Comparison of ENCODE assay signal across 27 mouse cellular contexts in genomic region chr15:83478096-83478495, GRCm38 (mm10). TPM values are rescaled to one million over a fixed set of nuclear protein-coding genes. Genes with fewer than 3 reads are reported as not detected.
DNase-seq lines count a peak whose midpoint lies in the region; ATAC-seq and TF ChIP-seq lines count a peak whose summit lies in the region.
"Had no signal": no experiment of that assay in that cellular context is flagged by ENCODE, and none has a peak within 500 bp of the region (broad histone marks: within the 10 kb centered on the region; RNA-seq: fewer than 3 reads in every experiment).

No protein-coding gene starts in this region.

- H3K4me3 ChIP-seq in kidney, adult 2 months (ENCODE audit: insufficient read depth, low read depth, low read length): no peak overlapping the region
- no peak overlapping the region for H3K4me3 ChIP-seq in kidney, postnatal 0 days (replicated peaks; ENCODE audit: low read depth, low read length)
- H3K4me3 ChIP-seq in MEL (ENCODE audit: control insufficient read depth in 1 of 2, insufficient read depth in 1 of 2, low read depth in 2 of 2, low read length in 2 of 2) (no peak overlapping the region), myocyte (no peak overlapping the region)
- H3K4me3 ChIP-seq: embryonic facial prominence, embryonic 13.5 days; embryonic facial prominence, embryonic 15.5 days; erythroblast, embryonic 14.5 days; forebrain, embryonic 10.5 days; forebrain, embryonic 12.5 days had no signal

- TF ChIP-seq RAD21 in MEL (IDR thresholded peaks at IDR 0.05; ENCODE audit: low read depth, low read length): no peak

- H3K36me3 ChIP-seq in kidney, adult 2 months (ENCODE audit: control insufficient read depth, insufficient read depth, low read length): no peaks in the 10 kb centered on the region
- no peaks in the 10 kb centered on the region for H3K36me3 ChIP-seq in kidney, postnatal 0 days (ENCODE audit: insufficient read depth, low read length)
- H3K36me3 ChIP-seq in MEL (ENCODE audit: control insufficient read depth in 1 of 2, insufficient read depth in 2 of 2, low read length in 2 of 2): peaks cover 0 to 7% of the 10 kb centered on the region in 2 experiments; a peak in 2 of 4 replicates
- no peaks in the 10 kb centered on the region for H3K36me3 ChIP-seq in myocyte (ENCODE audit: control insufficient read depth, insufficient read depth)
- H3K36me3 ChIP-seq: embryonic facial prominence, embryonic 13.5 days; embryonic facial prominence, embryonic 15.5 days; forebrain, embryonic 10.5 days; forebrain, embryonic 12.5 days had no signal

- H3K9ac ChIP-seq in kidney, postnatal 0 days (ENCODE audit: low read depth, low read length): no peak overlapping the region
- H3K9ac ChIP-seq in MEL (ENCODE audit: control insufficient read depth, low read depth, low read length, poor library complexity, severe bottlenecking): no peak overlapping the region
- H3K9ac ChIP-seq: embryonic facial prominence, embryonic 13.5 days; embryonic facial prominence, embryonic 15.5 days; forebrain, embryonic 12.5 days had no signal

- ATAC-seq in kidney, postnatal 0 days (replicated peaks; ENCODE audit: low FRiP score, low read depth): 0 out of 2 replicates have a peak, but pooled peaks have one; percentile 45
- ATAC-seq: activated CD4-positive, CD25-positive, alpha-beta regulatory T cell, adult 4 months; forebrain, embryonic 14.5 days; forebrain, embryonic 16.5 days; Patski had no signal

- H3K9me3 ChIP-seq in kidney, postnatal 0 days (replicated peaks; ENCODE audit: low read length): no peaks in the 10 kb centered on the region
- H3K9me3 ChIP-seq in MEL (replicated peaks; ENCODE audit: insufficient read depth, low read length): no peaks in the 10 kb centered on the region
- H3K9me3 ChIP-seq: embryonic facial prominence, embryonic 13.5 days; embryonic facial prominence, embryonic 15.5 days; forebrain, embryonic 10.5 days; forebrain, embryonic 12.5 days had no signal

- no peak overlapping the region for H3K4me2 ChIP-seq in kidney, postnatal 0 days (ENCODE audit: low read length)
- peak overlapping the region; percentile 53 for H3K4me2 ChIP-seq in myocyte (ENCODE audit: low read depth)
- H3K4me2 ChIP-seq: embryonic facial prominence, embryonic 13.5 days; embryonic facial prominence, embryonic 15.5 days; forebrain, embryonic 12.5 days had no signal

- no peak for TF ChIP-seq CTCF in kidney, adult 2 months (conservative IDR thresholded peaks at IDR 0.05; ENCODE audit: insufficient read depth, insufficient read length, low read depth, low read length)
- TF ChIP-seq CTCF in kidney, postnatal 0 days (IDR thresholded peaks at IDR 0.05; ENCODE audit: low read depth): no peak
- no peak for TF ChIP-seq CTCF in MEL (IDR thresholded peaks at IDR 0.05 in 2 of 3, conservative IDR thresholded peaks at IDR 0.05 in 1 of 3; ENCODE audit: control insufficient read depth in 1 of 3, insufficient read depth in 1 of 3, low read depth in 2 of 3, low read length in 3 of 3, poor library complexity in 1 of 3, severe bottlenecking in 1 of 3)

- TF ChIP-seq POLR2A in kidney, adult 2 months (IDR thresholded peaks at IDR 0.05; ENCODE audit: low read depth, low read length): no peak
- TF ChIP-seq POLR2A in MEL (IDR thresholded peaks at IDR 0.05; ENCODE audit: control insufficient read depth in 1 of 2, insufficient read depth in 1 of 2, low read depth in 1 of 2, low read length in 2 of 2, poor library complexity in 1 of 2): no peak
- TF ChIP-seq POLR2A in myocyte (IDR thresholded peaks at IDR 0.05; ENCODE audit: insufficient read length, low read depth): no peak

- DNase-seq in kidney, adult 2 months: peak; percentile 66
- no peak for DNase-seq in kidney, postnatal 4 days
- no peak for DNase-seq in kidney, postnatal 0 days (ENCODE audit: low spot score)
- DNase-seq in kidney, adult 8-10 months: no peak
- no peak for DNase-seq in MEL (ENCODE audit: low read depth, low spot score)
- DNase-seq in gastrocnemius, postnatal 10 days: no peak
- no peak for DNase-seq in ovary, postnatal 14 days (ENCODE audit: low spot score)
- DNase-seq: adrenal gland, adult 8-10 months; adrenal gland, postnatal 14 days; adrenal gland, postnatal 36 days; cerebellum, adult 11-12 months; cerebellum, adult 2 months; cerebellum, adult 9-10 months; cerebellum, postnatal 10 days; cerebellum, postnatal 25 days; embryo, embryonic 11 days had no signal

- WGBS in kidney, adult 2 months: 69% methylated on average over 3 of the region's 3 CpGs
- WGBS in kidney, postnatal 0 days: 64% methylated on average over 3 of the region's 3 CpGs

- no peak overlapping the region for H3ac ChIP-seq in myocyte (ENCODE audit: control insufficient read depth, insufficient read length)

- H3K79me2 ChIP-seq in MEL (ENCODE audit: control insufficient read depth, insufficient read depth, low read length, poor library complexity): no peaks in the 10 kb centered on the region
- H3K79me2 ChIP-seq in myocyte (ENCODE audit: control insufficient read depth, insufficient read depth): no peaks in the 10 kb centered on the region

- no peaks in the 10 kb centered on the region; the same call in 1 of the 2 replicates for H3K4me1 ChIP-seq in kidney, adult 2 months (ENCODE audit: control insufficient read depth, insufficient read depth, low read length)
- no peaks in the 10 kb centered on the region for H3K4me1 ChIP-seq in kidney, postnatal 0 days (replicated peaks; ENCODE audit: insufficient read depth, low read length)
- H3K4me1 ChIP-seq in MEL (ENCODE audit: control insufficient read depth in 1 of 2, insufficient read depth in 2 of 2, low read length in 2 of 2): peaks cover 14 to 34% of the 10 kb centered on the region in 2 experiments
- H3K4me1 ChIP-seq: forebrain, embryonic 12.5 days had no signal

- no peaks in the 10 kb centered on the region for H3K27me3 ChIP-seq in kidney, adult 2 months (replicated peaks; ENCODE audit: control insufficient read depth, insufficient read depth, low read length)
- no peaks in the 10 kb centered on the region for H3K27me3 ChIP-seq in kidney, postnatal 0 days (ENCODE audit: insufficient read depth, low read length)
- H3K27me3 ChIP-seq in MEL (ENCODE audit: control insufficient read depth in 1 of 2, insufficient read depth in 2 of 2, low read length in 2 of 2) (no peaks in the 10 kb centered on the region), myocyte (ENCODE audit: control insufficient read depth, insufficient read depth, insufficient read length) (no peaks in the 10 kb centered on the region)
- H3K27me3 ChIP-seq: embryonic facial prominence, embryonic 13.5 days; embryonic facial prominence, embryonic 15.5 days; forebrain, embryonic 12.5 days; Patski had no signal

- no peak for TF ChIP-seq EP300 in MEL (IDR thresholded peaks at IDR 0.05; ENCODE audit: low read depth in 1 of 2, low read length in 2 of 2)

- H3K27ac ChIP-seq in kidney, adult 2 months (ENCODE audit: insufficient read depth, low read depth, low read length): no peak overlapping the region
- H3K27ac ChIP-seq in kidney, postnatal 0 days: no peak overlapping the region
- no peak overlapping the region for H3K27ac ChIP-seq in MEL (ENCODE audit: control insufficient read depth, low read depth, low read length)
- H3K27ac ChIP-seq: embryonic facial prominence, embryonic 13.5 days; embryonic facial prominence, embryonic 15.5 days; forebrain, embryonic 10.5 days; forebrain, embryonic 12.5 days had no signal

TF ChIP-seq in MEL, 35 proteins besides CTCF, POLR2A, EP300 and RAD21:
- TF ChIP-seq SMC3 (IDR thresholded peaks at IDR 0.05; ENCODE audit: low read depth, low read length): peak; percentile 13; the same call in 1 of the 2 replicates
- TF ChIP-seq MAX (IDR thresholded peaks at IDR 0.05; ENCODE audit: low read length): no peak

TF ChIP-seq in myocyte, 11 proteins besides CTCF, POLR2A, EP300 and RAD21 (continues in another document):
- TF ChIP-seq TCF12 (IDR thresholded peaks at IDR 0.05; ENCODE audit: insufficient read depth, poor library complexity, severe bottlenecking) (no peak), MYOD1 (IDR thresholded peaks at IDR 0.05; ENCODE audit: control insufficient read depth in 1 of 3, insufficient read length in 2 of 3, low read depth in 2 of 3) (no peak), MYOG (IDR thresholded peaks at IDR 0.05; ENCODE audit: control insufficient read depth in 1 of 3, insufficient read depth in 1 of 3, insufficient read length in 2 of 3, low read depth in 2 of 3) (no peak), POLR2AphosphoS2 (IDR thresholded peaks at IDR 0.05; ENCODE audit: insufficient read length, low read depth) (no peak), SRF (IDR thresholded peaks at IDR 0.05; ENCODE audit: control insufficient read depth, insufficient read length, low read depth) (no peak), CEBPB (IDR thresholded peaks at IDR 0.05; ENCODE audit: insufficient read depth, poor library complexity, severe bottlenecking) (no peak), TCF3 (IDR thresholded peaks at IDR 0.05; ENCODE audit: insufficient read length, low read depth) (no peak), MAX (IDR thresholded peaks at IDR 0.05; ENCODE audit: low read depth) (no peak), E2F4 (IDR thresholded peaks at IDR 0.05; ENCODE audit: insufficient read depth) (no peak), USF1 (IDR thresholded peaks at IDR 0.05; ENCODE audit: low read depth) (no peak)

RNA-seq across cellular contexts. Expression of gene Pacsin2, which starts 13.7 kb away (rescaled TPM):
- polyA plus RNA-seq in kidney, adult 2 months (2012; rRNA removed): 116 and 126 TPM in 2 replicates
- 61.3 and 68.5 TPM in 2 replicates for polyA plus RNA-seq in kidney, postnatal 0 days (2015; fragmentation: Nextera tagmentation; extraction: Ambion mirVana)
- total RNA-seq in MEL (2012; rRNA removed): 58.7 and 64.7 TPM in 2 replicates
- polyA plus RNA-seq in MEL (2012; ENCODE audit: insufficient read depth in 1 of 2, insufficient read length in 2 of 2, low read depth in 1 of 2, low replicate concordance in 2 of 2, missing spikeins in 1 of 2): 100 to 1,000 TPM; 103 to 425 TPM
- 122 TPM for polyA plus RNA-seq in myocyte (2012; fragmentation: generic; extraction: Trizol)
- 10 to 100 TPM; 42.8 to 44.4 TPM for total RNA-seq in gastrocnemius, postnatal 10 days (2021)

RNA-seq across cellular contexts. Expression of gene Ttll1, which starts 32.6 kb away (rescaled TPM):
- polyA plus RNA-seq in kidney, adult 2 months (2012; rRNA removed): 10.3 and 11.1 TPM in 2 replicates
- polyA plus RNA-seq in kidney, postnatal 0 days (2015; fragmentation: Nextera tagmentation; extraction: Ambion mirVana): 16.6 and 19.0 TPM in 2 replicates
- total RNA-seq in MEL (2012; rRNA removed): 3.4 and 4.4 TPM in 2 replicates
- polyA plus RNA-seq in MEL (2012; ENCODE audit: insufficient read depth in 1 of 2, insufficient read length in 2 of 2, low read depth in 1 of 2, low replicate concordance in 2 of 2, missing spikeins in 1 of 2) (10 to 100 TPM in 1 of 2 experiments, not detected in 1; 14.1 TPM), myocyte (2012; fragmentation: generic; extraction: Trizol) (47.7 TPM)
- total RNA-seq in gastrocnemius, postnatal 10 days (2021): 1 to 10 TPM; 5.2 to 6.3 TPM

RNA-seq across cellular contexts. Expression of gene Bik, which starts 48.6 kb away (rescaled TPM):
- polyA plus RNA-seq in kidney, adult 2 months (2012; rRNA removed): 18.9 and 20.8 TPM in 2 replicates
- polyA plus RNA-seq in kidney, postnatal 0 days (2015; fragmentation: Nextera tagmentation; extraction: Ambion mirVana): 14.1 and 16.1 TPM in 2 replicates
- total RNA-seq in MEL (2012; rRNA removed): 5.1 and 7.6 TPM in 2 replicates
- polyA plus RNA-seq in MEL (2012; ENCODE audit: insufficient read depth in 1 of 2, insufficient read length in 2 of 2, low read depth in 1 of 2, low replicate concordance in 2 of 2, missing spikeins in 1 of 2) (10 to 100 TPM in 1 of 2 experiments, not detected in 1; 10.2 TPM), myocyte (2012; fragmentation: generic; extraction: Trizol) (1.3 TPM)
- total RNA-seq in gastrocnemius, postnatal 10 days (2021): 1 to 10 TPM; 2.0 to 3.3 TPM
- total RNA-seq: common myeloid progenitor, adult 5-6 weeks had no signal
- polyA plus RNA-seq: erythroblast, embryonic 14.5 days had no signal
